Mouse (Mus musculus): ENCODE measurements at regions not wholly inside any gene's neighbourhood (a gene's known extent, or its start where the extent isn't known, plus 50 kb on each side); places are given as distances from the start of the nearest gene placed in this dataset.

GRCm38 (mm10) chr16:89674159-89674902 lies 103.3 kb upstream of the Krtap11-1 start:
- Histone ChIP-seq H3K4me1 (0 out of 2 replicates have a peak, but pooled peaks cover 5% of the 10 kb centered on the region), H3K4me2 (no peak overlapping the region), H3K36me3 (replicated peaks) (no peaks in the 10 kb centered on the region), H3K27me3 (replicated peaks) (no peaks in the 10 kb centered on the region), H3K9me3 (no peaks in the 10 kb centered on the region), H3K27ac (no peak overlapping the region), H3K9ac (no peak overlapping the region), H3K4me3 (no peak overlapping the region)
- ATAC-seq (replicated peaks): no peak
- WGBS: 71% methylated on average over 16 of the region's 16 CpGs

- Histone ChIP-seq H3K4me3 (no peak overlapping the region), H3K4me2 (no peak overlapping the region), H3K9ac (no peak overlapping the region), H3K9me3 (no peaks in the 10 kb centered on the region), H3K27ac (no peak overlapping the region), H3K36me3 (replicated peaks) (no peaks in the 10 kb centered on the region), H3K27me3 (replicated peaks) (no peaks in the 10 kb centered on the region), H3K4me1 (0 out of 2 replicates have a peak, but pooled peaks cover 5% of the 10 kb centered on the region)
- 47% methylated on average over 9 of the region's 9 CpGs for WGBS
- ATAC-seq (replicated peaks): peak; percentile 82
These were observed 100.3 kb upstream of the Krtap11-1 start for GRCm38 (mm10) chr16:89671188-89671726.

GRCm38 (mm10) chr16:89660071-89660470 lies 89.1 kb upstream of the Krtap11-1 start:
- Histone ChIP-seq H3K4me1 (no peaks in the 10 kb centered on the region), H3K9ac (no peak overlapping the region), H3K36me3 (replicated peaks) (no peaks in the 10 kb centered on the region), H3K4me3 (no peak overlapping the region), H3K4me2 (no peak overlapping the region), H3K9me3 (no peaks in the 10 kb centered on the region), H3K27me3 (replicated peaks) (no peaks in the 10 kb centered on the region), H3K27ac (no peak overlapping the region)
- no peak for ATAC-seq (replicated peaks)
- 70% methylated on average over 2 of the region's 2 CpGs for WGBS

GRCm38 (mm10) chr16:89656036-89656435 lies 85.1 kb upstream of the Krtap11-1 start:
- no peak for ATAC-seq (replicated peaks)
- 93% methylated on average over 3 of the region's 3 CpGs for WGBS

GRCm38 (mm10) chr16:89648651-89649050 lies 77.7 kb upstream of the Krtap11-1 start:
- Histone ChIP-seq H3K4me3 (no peak overlapping the region), H3K4me2 (no peak overlapping the region), H3K9ac (no peak overlapping the region), H3K27ac (no peak overlapping the region), H3K27me3 (replicated peaks) (no peaks in the 10 kb centered on the region), H3K36me3 (replicated peaks) (no peaks in the 10 kb centered on the region), H3K9me3 (no peaks in the 10 kb centered on the region), H3K4me1 (no peaks in the 10 kb centered on the region)
- ATAC-seq (replicated peaks): no peak
- 74% methylated on average over 4 of the region's 4 CpGs for WGBS

More at GRCm38 (mm10) chr16:89656036-89656435, 85.1 kb upstream of the Krtap11-1 start:
- H3K27ac ChIP-seq: no peak overlapping the region
- no peak overlapping the region for H3K4me3 ChIP-seq
- H3K9ac ChIP-seq: no peak overlapping the region
- no peaks in the 10 kb centered on the region for H3K27me3 ChIP-seq (replicated peaks)
- H3K36me3 ChIP-seq (replicated peaks): no peaks in the 10 kb centered on the region
- H3K4me1 ChIP-seq: no peaks in the 10 kb centered on the region
- H3K4me2 ChIP-seq: no peak overlapping the region
- no peaks in the 10 kb centered on the region for H3K9me3 ChIP-seq

- 53% methylated on average over 9 of the region's 9 CpGs for WGBS
- Histone ChIP-seq H3K27ac (no peak overlapping the region), H3K4me2 (no peak overlapping the region), H3K9ac (no peak overlapping the region), H3K27me3 (replicated peaks) (no peaks in the 10 kb centered on the region), H3K36me3 (replicated peaks) (no peaks in the 10 kb centered on the region), H3K4me3 (no peak overlapping the region), H3K4me1 (no peaks in the 10 kb centered on the region), H3K9me3 (no peaks in the 10 kb centered on the region)
- no peak for ATAC-seq (replicated peaks)
These were observed 63.1 kb upstream of the Krtap11-1 start for GRCm38 (mm10) chr16:89633917-89634601.

GRCm38 (mm10) chr16:89632114-89632622 lies 61.2 kb upstream of the Krtap11-1 start:
- Histone ChIP-seq H3K9me3 (no peaks in the 10 kb centered on the region), H3K9ac (no peak overlapping the region), H3K27me3 (replicated peaks) (no peaks in the 10 kb centered on the region), H3K36me3 (replicated peaks) (no peaks in the 10 kb centered on the region), H3K27ac (no peak overlapping the region), H3K4me2 (no peak overlapping the region), H3K4me3 (no peak overlapping the region), H3K4me1 (no peaks in the 10 kb centered on the region)
- ATAC-seq (replicated peaks): no peak
- WGBS: 33% methylated on average over 6 of the region's 6 CpGs

- no peak for ATAC-seq (replicated peaks)
- WGBS: 85% methylated on average over 9 of the region's 9 CpGs
These were observed 60.6 kb upstream of the Krtap11-1 start for GRCm38 (mm10) chr16:89631396-89632113.

GRCm38 (mm10) chr16:89625710-89626109 lies 54.7 kb upstream of the Krtap11-1 start:
- ATAC-seq (replicated peaks): no peak
- no peaks in the 10 kb centered on the region for H3K4me1 ChIP-seq
- H3K27ac ChIP-seq: no peak overlapping the region
- 95% methylated on average over 12 of the region's 12 CpGs for WGBS
- H3K4me2 ChIP-seq: no peak overlapping the region
- no peak overlapping the region for H3K9ac ChIP-seq
- H3K4me3 ChIP-seq: no peak overlapping the region
- H3K27me3 ChIP-seq (replicated peaks): no peaks in the 10 kb centered on the region
- no peaks in the 10 kb centered on the region for H3K36me3 ChIP-seq (replicated peaks)
- no peaks in the 10 kb centered on the region for H3K9me3 ChIP-seq

More at GRCm38 (mm10) chr16:89631396-89632113, 60.6 kb upstream of the Krtap11-1 start:
- Histone ChIP-seq H3K9ac (no peak overlapping the region), H3K27ac (no peak overlapping the region), H3K4me2 (no peak overlapping the region), H3K27me3 (replicated peaks) (no peaks in the 10 kb centered on the region), H3K9me3 (no peaks in the 10 kb centered on the region), H3K4me1 (no peaks in the 10 kb centered on the region), H3K4me3 (no peak overlapping the region), H3K36me3 (replicated peaks) (no peaks in the 10 kb centered on the region)

GRCm38 (mm10) chr16:89625253-89625652 lies 54.3 kb upstream of the Krtap11-1 start:
- no peak overlapping the region for H3K4me3 ChIP-seq
- 88% methylated on average over 12 of the region's 12 CpGs for WGBS
- no peaks in the 10 kb centered on the region for H3K27me3 ChIP-seq (replicated peaks)
- no peak overlapping the region for H3K9ac ChIP-seq
- H3K9me3 ChIP-seq: no peaks in the 10 kb centered on the region
- H3K4me1 ChIP-seq: no peaks in the 10 kb centered on the region
- no peak overlapping the region for H3K4me2 ChIP-seq
- no peaks in the 10 kb centered on the region for H3K36me3 ChIP-seq (replicated peaks)
- ATAC-seq (replicated peaks): no peak
- no peak overlapping the region for H3K27ac ChIP-seq
